Mouse (Mus musculus) cerebral cortex, adult 2 months (tissue): ENCODE measurements around the gene Elob.

Source experiments
- WGBS: fragments of 180-500 bp; shearing (Covaris S2); methylation state at CpG from one replicate; pipeline ENCODE4 v1.1.7; 2018; 5-methylcytosine and 5-hydroxymethylcytosine counted together

Gene Elob

DNA sequence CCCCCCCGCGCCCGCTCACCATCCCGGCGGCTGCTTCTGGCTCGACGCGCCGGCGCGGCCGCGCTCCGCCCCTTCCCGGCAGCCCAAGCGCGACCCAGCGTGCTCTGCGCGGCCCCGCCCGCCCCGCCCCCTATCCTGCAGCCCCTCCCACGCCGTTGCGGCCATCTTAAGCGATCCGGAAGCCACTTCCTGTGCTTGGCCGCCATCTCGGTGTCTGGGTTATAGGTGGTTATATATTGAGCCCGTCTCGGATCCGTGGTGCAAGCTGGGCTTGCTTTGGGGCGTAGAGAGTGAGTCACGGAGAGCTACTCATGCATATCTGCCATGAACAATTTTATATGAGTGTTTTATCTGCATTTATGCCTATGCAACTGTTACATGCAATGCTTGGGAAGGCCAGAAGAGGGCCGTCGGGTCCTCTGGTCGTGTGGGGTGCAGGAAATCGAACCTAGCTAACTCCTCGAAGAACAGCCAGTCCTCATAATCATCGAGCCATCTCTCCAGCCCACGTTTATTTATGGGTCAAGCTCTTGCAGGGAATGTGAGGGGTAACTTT is at the start of gene Elob:
Gene Elob (minus strand): TSS at position 73 of the 556 bp plus-strand sequence.
- 2% methylated on average over 37 of the region's 42 CpGs for WGBS

DNA sequence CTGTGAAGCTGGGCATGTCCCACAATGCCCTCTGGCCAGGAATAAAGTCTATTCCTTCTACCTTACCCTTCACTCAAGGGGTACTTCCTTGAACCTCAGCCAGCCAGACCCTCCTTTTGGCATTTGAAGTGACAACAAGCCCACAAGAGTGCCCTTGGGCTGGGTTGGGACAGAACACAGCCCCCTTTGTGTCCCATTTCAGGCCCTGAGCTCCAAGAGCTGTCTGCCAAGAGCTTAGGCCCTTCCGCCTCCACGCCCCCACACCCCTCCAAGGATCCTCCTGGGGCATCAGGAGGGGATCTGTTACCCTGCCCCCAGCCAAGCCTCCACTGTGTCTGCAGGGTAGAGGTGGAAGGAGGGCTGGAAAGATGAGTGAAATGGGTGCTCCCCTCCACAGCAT is 48.2 kb upstream of the Elob start:
- WGBS, result 68% methylated on average over 2 of the region's 2 CpGs

DNA sequence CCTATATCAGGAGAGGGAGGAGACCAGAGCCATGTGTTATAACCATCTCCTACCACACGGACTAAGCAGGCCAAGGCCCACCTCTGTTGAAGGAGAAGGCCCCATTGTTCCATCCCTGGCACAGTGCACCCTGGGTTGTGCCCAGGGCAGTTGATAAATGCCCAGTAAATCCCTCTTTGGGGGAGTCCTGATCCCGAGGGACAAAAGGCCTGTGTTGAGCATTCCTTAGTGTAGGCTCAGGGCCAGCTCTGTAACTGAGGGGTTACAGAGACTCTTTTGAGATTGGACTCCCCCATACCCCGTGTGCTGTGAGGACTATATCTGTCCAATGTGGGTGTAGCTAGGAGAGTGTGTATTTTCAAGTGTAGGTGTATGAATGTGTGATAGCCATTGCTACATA is 47.8 kb upstream of the Elob start:
- WGBS, result 32% methylated on average over 3 of the region's 3 CpGs

DNA sequence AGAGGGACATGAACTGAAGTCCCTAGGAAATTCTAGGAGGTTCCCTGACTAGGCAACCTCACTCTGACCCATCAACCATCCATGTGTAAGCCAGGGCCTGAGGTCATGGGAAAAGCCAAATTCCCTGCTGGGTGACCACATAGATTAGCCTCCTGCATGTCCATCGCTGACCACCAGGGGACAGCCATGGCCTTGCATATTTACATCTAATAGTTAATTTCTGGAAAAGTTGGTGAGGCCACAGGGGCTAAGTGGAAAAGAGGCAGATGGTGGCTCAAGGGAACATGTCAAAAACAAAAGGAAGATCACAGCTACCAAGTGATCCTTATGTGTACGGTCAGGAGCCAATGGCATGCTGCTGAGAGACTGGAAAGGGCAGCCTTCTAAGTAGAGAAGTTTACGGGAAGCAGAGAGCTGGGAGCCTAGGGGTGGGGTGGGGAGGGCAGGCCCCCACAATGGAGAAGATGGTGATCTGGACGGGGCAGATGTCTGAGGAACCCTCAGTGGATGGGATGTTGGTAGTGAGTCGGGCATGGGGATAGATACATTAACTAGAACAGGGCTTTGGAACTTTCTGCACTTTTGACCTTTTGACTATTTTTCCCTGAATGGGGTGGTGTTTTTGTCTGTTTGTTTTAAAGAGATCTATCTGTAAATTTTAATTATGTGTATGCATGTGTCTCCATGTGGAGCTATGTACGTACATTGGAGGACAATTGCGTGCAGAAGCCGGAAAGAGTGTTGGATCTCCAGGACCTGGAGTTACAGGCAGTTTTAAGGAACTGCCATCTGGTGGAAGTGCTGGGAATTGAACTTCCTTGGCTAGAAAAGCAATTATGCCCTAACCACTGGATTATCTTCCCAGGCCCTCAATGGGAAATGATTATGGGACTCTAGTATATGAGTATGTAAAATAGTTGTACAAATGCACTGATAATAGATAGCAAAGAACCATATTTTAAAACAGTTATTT is 45.2 kb upstream of the Elob start:
- WGBS, result 45% methylated on average over 8 of the region's 8 CpGs

DNA sequence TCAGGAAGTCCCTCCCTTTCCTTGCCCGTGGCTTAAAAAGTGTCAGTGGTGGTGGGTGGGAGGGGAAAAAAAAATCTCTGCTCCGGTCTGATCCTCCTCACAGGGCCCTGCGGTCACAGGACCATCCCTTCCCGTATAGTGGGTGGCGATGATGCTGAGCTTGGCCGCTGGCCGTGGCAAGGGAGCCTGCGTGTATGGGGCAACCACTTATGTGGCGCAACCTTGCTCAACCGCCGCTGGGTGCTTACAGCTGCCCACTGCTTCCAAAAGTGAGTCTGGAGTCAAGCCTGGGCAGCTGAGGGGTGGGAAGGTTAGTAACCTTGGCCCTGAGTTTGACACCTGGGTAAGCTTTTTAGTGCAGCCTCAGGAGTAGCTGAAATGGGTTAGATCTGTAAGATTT is 39.6 kb upstream of the Elob start:
- WGBS, result 89% methylated on average over 11 of the region's 11 CpGs

DNA sequence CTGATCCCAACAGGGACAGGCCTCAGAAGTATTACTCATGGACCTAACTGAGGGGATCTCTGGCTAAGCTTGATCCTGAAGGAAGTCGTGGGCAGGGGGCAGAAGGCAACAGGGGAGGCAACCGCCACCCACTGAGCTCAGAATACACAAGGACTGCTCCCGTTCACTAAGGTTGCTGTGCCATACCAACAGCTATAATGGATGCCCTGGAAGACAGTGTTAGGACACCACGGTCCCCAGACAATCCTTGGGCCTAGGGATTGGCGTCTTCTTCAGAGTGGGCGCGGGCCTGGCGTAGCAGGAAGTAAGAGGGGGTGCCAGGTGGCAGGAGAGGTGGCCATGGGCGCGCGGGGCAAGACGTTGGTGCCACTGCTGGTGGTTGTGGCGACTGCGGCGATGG is 38.8 kb upstream of the Elob start, which contains the start of gene Prss21:
Gene Prss21 (plus strand): TSS at position 301 of the 400 bp plus-strand sequence.
- WGBS, result 93% methylated on average over 15 of the region's 15 CpGs

DNA sequence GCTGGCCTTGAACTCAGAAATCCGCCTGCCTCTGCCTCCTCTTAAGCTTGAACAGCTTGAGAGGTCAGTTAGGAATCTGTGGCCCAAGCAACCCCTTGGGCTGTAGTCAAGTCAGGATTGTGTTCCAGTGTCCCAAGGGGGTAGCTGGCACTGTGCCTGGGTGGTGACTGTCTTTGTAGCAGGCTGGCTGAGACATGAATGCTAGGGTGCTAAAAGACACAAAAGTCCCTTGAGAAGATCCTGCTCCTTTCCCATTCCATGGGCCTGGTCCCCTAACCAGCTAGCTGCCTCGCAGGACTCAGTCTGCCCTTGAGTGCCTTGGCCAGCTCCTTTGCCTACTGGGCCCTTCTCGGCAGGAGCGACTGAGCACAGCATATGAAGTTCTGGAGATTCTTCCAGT is 34.0 kb upstream of the Elob start:
- 86% methylated on average over 4 of the region's 4 CpGs for WGBS

DNA sequence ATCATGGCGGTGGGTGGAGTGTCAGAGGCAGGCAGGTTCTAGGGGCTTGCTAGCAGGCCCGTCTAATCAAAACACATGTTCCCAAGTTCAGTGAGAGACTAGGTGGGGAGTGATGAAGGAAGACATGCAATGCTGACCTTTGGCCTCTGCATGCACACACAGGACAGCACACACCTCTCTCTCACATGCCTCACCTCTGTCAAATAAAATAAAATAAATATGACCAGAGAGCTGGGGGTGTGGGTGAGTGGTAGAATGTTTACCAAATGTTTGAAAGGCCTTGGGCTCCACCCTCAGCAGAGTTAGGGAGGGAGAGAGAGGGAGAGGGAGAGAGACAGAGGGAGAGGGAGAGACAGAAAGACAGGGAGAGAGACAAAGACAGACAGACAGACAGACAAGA is 29.0 kb upstream of the Elob start:
- 95% methylated on average over 2 of the region's 2 CpGs for WGBS

DNA sequence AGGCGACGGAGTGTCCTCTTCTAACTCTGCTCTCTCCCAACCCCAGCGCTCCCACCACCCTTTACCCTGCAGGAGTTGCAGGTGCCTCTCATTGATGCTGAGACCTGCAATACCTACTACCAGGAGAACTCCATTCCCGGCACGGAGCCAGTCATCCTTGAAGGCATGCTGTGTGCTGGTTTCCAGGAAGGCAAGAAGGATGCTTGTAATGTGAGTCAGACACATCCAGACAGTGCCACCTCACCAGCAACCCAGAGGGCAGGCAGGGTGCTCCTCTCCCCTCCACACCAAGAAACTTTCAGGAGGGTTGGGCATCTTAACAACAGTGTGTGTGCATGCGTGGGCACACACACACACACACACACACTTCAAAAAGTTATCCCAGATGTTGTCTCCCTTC is 28.3 kb upstream of the Elob start:
- WGBS, result 95% methylated on average over 6 of the region's 6 CpGs

DNA sequence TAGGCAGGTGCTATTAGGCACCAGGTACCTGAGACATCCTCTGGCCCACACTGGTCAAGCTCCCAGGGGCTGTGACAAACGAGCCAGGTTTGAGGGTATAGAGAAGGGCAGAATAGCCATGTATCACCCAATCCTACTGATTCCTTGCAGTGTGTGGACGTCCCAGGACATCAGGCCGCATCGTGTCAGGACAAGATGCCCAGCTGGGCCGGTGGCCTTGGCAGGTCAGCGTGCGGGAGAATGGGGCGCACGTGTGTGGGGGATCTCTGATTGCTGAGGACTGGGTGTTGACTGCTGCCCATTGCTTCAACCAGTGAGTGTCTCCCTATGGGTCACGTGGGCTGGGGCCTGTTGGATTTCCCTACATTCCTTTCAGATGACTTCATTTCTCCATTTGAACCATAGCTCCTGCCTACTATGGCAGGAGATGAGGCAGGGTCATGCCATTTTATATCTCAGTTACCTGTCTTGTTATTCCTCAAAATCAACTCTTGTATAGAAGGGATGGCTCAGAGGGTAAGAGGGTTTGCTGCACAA is 25.4 kb upstream of the Elob start:
- WGBS, result 96% methylated on average over 10 of the region's 10 CpGs

DNA sequence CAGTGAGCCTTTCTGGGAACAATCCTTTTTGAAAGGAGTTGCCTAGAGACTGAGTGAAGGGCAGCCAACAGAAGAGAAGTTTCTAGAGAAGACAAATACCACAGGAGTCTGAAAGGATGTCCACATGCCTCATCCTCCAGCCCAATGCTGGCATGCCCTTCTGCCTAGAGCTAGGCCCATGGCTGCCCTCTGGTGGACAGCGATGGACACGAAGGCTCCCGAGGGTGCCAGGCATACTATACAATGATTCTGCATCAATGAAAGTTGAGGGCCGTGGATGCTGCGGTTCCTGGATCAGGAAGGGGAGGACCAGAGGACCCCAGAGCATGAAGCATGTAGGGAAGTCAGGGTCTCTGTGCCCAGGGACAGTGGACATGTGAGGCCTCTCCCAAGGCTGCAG is 24.4 kb upstream of the Elob start:
- 37% methylated on average over 5 of the region's 5 CpGs for WGBS

DNA sequence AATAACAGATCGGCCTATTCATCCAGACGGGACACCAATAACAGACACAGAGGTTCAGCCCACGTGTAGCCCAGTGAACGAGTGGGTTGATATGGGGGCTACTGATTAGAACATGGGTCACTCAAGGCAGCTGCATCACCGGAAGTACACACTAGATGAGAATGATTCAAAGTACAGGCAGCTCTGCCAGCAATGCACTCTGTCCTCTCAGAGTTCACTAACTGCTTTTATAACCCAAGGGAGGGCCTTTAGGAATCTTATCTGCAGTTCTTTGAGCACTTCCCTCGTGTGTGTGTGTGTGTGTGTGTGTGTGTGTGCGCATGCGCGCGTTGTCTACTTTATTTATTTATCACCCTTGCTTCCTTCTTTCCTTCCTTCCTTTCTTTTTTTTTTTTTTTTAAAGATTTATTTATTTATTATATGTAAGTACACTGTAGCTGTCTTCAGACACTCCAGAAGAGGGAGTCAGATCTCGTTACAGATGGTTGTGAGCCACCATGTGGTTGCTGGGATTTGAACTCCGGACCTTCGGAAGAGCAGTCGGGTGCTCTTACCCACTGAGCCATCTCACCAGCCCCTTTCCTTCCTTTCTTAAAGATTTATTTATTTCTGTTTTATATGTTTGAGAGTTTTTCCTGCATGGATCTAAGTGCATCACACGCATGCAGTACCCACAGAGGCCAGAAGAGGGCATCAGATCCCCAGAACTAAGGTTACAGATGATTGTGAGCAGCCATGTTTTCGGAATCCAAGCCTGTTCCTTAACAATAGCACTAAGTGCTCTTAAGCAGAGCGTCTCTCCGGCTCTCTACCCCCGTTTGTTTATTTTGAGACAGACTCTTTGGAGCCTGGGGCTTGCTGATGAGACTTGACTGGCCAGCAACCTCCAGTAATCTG is 22.2 kb upstream of the Elob start:
- WGBS, result 56% methylated on average over 18 of the region's 19 CpGs

DNA sequence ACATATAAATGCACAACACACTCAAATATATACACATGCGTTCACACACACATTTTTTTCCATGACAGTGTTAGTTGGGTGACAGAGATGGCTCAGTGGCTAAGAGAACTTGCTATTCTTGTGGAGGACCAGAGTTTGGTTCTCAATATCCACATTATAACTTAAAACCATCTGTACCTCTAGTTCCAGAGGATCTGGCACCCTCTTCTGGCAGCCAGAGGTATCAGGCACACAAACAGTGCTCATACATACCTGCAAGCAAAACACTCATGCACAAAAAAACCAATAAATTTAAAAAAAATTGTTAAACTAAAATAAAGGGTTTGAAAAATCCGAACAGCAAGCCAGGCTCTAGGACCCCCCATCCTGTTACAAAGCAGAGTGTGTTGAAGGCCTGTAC is 21.1 kb upstream of the Elob start:
- 78% methylated on average over 2 of the region's 2 CpGs for WGBS

DNA sequence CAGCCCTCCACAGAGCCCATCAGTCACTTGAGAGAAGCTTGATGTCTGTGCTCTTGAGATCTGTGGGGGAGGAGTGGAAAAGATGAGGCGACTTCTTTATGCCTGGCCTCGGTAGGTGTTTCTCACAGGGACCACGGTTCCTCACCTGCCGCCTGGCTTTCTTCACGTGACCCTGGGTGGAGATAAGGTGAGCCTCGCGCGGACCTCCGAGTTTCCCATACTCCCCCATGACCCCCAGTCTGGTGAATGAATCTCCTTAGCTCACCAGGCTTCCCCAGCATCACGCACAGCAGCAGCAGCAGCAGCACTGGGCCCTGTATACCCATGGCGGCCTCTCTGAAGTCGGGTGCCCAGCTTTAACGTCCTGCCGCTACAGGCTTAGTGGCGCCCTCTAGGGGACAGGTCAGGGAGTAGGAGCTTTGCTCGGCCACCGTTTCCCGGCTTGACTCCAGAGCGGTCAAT is 14.9 kb upstream of the Elob start, which contains the start of the genes Prss32 and Prss41:
Gene Prss32 (plus strand): TSS at position 44 of the 462 bp plus-strand sequence.
Gene Prss41 (minus strand): TSS at position 361 of the 462 bp plus-strand sequence.
- 15% methylated on average over 19 of the region's 19 CpGs for WGBS

DNA sequence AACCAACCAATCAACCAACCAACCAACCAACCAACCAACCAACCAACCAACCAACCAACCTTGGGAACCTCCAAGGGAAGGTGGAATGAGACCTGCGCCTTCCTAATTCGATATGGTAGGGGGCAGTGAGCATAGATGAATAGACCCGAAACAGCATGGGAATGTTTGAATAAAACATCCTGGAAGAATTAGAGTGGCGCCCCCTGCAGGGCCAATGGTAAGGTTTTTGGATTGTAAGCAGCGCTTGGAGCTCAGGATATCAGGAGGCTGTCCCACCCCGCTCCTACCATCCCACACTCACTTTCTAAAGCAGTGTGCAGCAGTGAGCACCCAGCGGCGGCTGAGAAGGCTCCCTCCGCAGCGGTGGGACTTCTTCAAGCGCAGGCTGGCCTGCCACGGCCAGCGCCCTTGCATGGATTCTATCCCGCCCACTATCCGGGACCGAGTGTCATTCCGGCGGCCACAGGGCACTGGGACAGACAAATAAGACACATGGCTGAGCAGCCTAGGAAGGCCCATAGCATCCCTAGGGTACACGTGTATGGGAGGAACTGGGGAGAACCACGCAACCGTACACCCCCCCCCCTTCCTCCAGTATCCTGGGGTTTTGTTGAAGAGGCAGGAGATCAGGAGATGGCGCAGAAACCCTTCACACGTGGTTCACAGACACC is 14.3 kb upstream of the Elob start:
- 52% methylated on average over 23 of the region's 23 CpGs for whole genome bisulfite sequencing

DNA sequence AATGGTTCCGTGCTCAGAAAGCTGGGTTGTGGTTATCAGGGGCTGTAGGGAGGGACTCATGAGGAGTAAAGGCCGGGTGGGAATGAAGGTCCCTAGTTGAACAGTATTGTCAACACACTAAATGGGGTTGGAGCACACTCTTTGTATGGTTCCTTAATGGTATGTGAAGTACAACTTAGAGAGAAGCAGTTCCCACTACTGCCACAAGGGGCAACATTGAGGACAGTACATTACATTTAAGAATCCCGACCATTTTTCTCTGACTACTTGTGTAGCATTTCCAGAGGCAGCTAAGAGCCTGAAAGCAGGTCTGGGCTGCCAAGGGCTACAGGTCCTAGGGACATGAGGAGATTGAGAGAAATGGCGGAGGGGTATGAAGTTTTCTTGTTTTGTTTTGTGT is 12.2 kb upstream of the Elob start:
- 34% methylated on average over 4 of the region's 4 CpGs for WGBS

DNA sequence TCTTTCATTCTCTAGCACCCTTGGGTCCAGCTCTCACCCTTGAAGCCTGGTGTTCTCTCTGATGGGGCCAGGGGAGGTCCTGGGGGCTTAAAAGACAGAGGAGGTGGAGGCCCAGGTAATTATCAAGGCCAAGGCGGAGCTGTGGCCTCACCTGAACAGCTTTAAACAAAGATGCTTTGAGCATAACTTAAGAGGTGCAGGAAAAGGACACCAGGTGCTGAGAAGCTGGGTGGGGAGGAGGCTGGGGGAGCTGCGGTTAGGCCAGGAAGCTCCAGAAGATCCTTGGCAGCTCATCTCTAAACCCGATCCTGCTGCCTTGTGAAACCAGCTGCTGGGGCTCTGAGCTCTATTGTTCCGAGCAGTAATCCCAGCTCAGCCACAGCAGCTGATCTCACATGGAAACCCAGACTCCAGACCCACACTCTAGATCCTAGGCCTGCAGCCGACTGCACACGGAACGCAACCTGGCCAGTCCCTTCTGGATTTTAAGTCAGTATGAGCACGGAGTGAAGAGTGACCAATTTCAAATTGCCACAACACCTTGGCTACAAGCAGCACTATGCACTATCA is 7.2 kb upstream of the Elob start, which contains the start of gene Prss33:
Gene Prss33 (minus strand): TSS at position 51 of the 570 bp plus-strand sequence.
- 66% methylated on average over 8 of the region's 8 CpGs for WGBS

DNA sequence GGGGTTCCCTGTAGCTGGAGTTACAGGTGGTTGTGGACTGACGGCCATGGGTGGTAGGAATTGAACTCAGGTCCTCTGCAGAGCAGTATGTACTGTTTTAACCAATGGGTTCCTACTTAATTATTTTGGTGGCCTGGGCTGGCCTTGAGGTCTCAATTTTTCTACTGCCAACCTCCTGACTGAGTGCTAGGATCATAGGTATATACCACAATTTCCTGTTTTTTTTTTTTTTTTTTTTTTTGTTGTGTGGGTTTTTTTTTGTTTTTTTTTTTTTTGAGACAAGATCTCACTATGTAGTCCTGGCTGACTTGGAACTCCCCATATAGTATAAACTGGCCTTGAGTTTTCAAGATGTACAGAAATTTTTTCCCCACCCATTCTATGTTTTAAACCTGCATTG is 2.3 kb upstream of the Elob start:
- whole genome bisulfite sequencing, result 100% methylated on average over 1 of the region's 1 CpGs

DNA sequence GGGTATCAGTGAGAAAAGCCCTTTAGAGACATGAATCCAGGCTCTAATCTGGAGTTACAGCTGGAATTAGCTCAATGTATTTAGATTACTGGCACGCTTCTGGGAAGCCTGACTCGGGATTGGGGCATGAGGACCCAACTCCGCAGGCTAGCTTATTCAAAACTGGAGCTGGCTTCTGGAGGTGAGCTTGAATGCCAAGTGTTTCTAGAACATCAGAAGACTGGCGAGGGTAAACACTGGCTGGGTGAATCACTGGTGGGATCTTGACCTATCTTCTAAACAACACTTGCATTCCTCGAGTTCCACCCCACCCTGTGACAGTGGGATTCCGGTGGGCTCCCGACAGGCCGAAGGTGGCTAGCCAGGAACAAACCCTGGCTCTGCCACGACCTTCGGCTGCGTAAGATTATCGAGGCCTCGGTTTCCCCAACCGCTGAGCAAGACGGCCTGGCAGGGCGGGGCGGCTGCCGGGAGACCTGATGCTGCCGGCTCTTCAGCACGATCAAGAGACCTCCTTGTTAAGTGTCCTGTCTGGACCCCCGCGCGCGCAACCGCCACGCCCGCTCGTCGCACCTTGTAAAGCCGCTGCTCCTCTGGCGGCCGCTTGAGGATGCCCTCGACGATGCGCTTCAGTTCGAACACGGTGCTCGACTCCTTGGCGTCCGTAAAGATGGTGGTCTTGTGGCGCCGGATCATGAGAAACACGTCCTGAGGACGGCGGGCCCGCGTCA is 500 bp downstream of the Elob start:
- under 1% methylated on average over 47 of the region's 47 CpGs for WGBS

DNA sequence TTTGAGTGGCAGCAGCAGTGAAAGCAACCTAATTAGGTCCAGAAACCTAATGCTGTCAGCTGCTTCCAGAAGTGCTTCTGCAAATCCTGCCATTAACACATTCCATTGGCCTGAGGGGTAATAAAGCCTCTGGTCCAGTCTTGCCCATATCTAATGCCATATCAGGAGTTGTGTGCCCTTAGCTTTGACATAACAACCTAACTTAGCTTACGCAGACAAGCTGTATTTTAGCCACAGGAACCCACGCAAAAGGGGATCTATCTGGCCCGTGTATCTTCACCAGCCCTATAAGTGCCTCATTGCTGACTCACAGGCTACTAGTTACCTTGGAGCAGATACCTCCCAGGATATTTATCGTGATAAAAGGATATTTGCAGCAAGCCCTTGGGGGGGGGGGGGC is 3.3 kb downstream of the Elob start:
- WGBS, result 73% methylated on average over 4 of the region's 4 CpGs
